Mouse (Mus musculus) cerebellum, postnatal 14 days (tissue): ENCODE results near the gene Daw1.
A peak's percentile ranks its signal among the peaks of the same experiment; 100 is the strongest.

Experiments used
- DNase-seq, 2 experiments: peaks; one replicate each; pipeline ENCODE4 v3.0.0; 2021; ENCODE audit warnings: mixed read lengths in 2 of 2

Gene Daw1

GRCm38 (mm10) chr1:83218260-83218659 lies 58.7 kb downstream of the Daw1 start:
- peak in 1 of 2 experiments; percentile 22 for DNase-seq

GRCm38 (mm10) chr1:83223072-83223471 lies 63.5 kb downstream of the Daw1 start:
- peak in 1 of 2 experiments; percentile 51 for DNase-seq

GRCm38 (mm10) chr1:83224423-83224960 lies 64.9 kb downstream of the Daw1 start:
- DNase-seq = peak; percentile 73 to 80

- DNase-seq = no peak
These were observed 68.4 kb downstream of the Daw1 start for GRCm38 (mm10) chr1:83227946-83228345.

- DNase-seq = peak; percentile 86 to 89
These were observed 88.7 kb downstream of the Daw1 start for GRCm38 (mm10) chr1:83248235-83248746.

GRCm38 (mm10) chr1:83251746-83252145 lies 92.2 kb downstream of the Daw1 start:
- no peak for DNase-seq
